Mouse (Mus musculus): Measurements from ENCODE around the gene Gnat2. TPM values are rescaled to one million over a fixed set of nuclear protein-coding genes. Genes with fewer than 3 reads are reported as not detected.

Gene Gnat2
- polyA plus RNA-seq, 1 experiment from 2014 or later: 1.6 TPM

GRCm38 (mm10) chr3:108070295-108071293, 22.0 kb upstream of the Gnat2 start:
- H3K9me3 ChIP-seq (replicated peaks): no peaks in the 10 kb centered on the region
- no peak overlapping the region for H3K27ac ChIP-seq
- peaks cover 33% of the 10 kb centered on the region for H3K36me3 ChIP-seq
- peak; percentile 68 for DNase-seq (ENCODE audit: low spot score)
- peaks cover 13% of the 10 kb centered on the region; the same call in 1 of the 2 replicates for H3K4me1 ChIP-seq
- H3K27me3 ChIP-seq (ENCODE audit: low read depth, poor library complexity, severe bottlenecking): no peaks in the 10 kb centered on the region
- WGBS: 68% methylated on average over 10 of the region's 10 CpGs
- no peak overlapping the region for H3K4me3 ChIP-seq

GRCm38 (mm10) chr3:108072983-108073569, 19.5 kb upstream of the Gnat2 start:
- H3K4me1 ChIP-seq: peaks cover 13% of the 10 kb centered on the region; the same call in 1 of the 2 replicates
- H3K36me3 ChIP-seq: peaks cover 58% of the 10 kb centered on the region
- H3K9me3 ChIP-seq (replicated peaks): no peaks in the 10 kb centered on the region
- no peaks in the 10 kb centered on the region for H3K27me3 ChIP-seq (ENCODE audit: low read depth, poor library complexity, severe bottlenecking)
- DNase-seq (ENCODE audit: low spot score): no peak
- H3K4me3 ChIP-seq: no peak overlapping the region
- WGBS: 85% methylated on average over 10 of the region's 10 CpGs
- no peak overlapping the region for H3K27ac ChIP-seq

GRCm38 (mm10) chr3:108076836-108077235, 15.8 kb upstream of the Gnat2 start:
- Histone ChIP-seq H3K4me1 (peaks cover 16% of the 10 kb centered on the region), H3K36me3 (peaks cover 87% of the 10 kb centered on the region), H3K27me3 (ENCODE audit: low read depth, poor library complexity, severe bottlenecking) (no peaks in the 10 kb centered on the region), H3K27ac (no peak overlapping the region), H3K4me3 (no peak overlapping the region), H3K9me3 (replicated peaks) (no peaks in the 10 kb centered on the region)
- DNase-seq (ENCODE audit: low spot score): no peak
- WGBS: 92% methylated on average over 9 of the region's 9 CpGs

GRCm38 (mm10) chr3:108081681-108082080, 10.9 kb upstream of the Gnat2 start:
- Histone ChIP-seq H3K27ac (peak overlapping the region; percentile 61), H3K36me3 (peaks cover 44% of the 10 kb centered on the region), H3K4me1 (peaks cover 59% of the 10 kb centered on the region), H3K9me3 (replicated peaks) (no peaks in the 10 kb centered on the region), H3K4me3 (no peak overlapping the region), H3K27me3 (ENCODE audit: low read depth, poor library complexity, severe bottlenecking) (no peaks in the 10 kb centered on the region)
- WGBS: 71% methylated on average over 4 of the region's 4 CpGs
- DNase-seq (ENCODE audit: low spot score): no peak

GRCm38 (mm10) chr3:108082251-108082875, 10.2 kb upstream of the Gnat2 start:
- 63% methylated on average over 1 of the region's 1 CpGs for WGBS
- no peak for DNase-seq (ENCODE audit: low spot score)

GRCm38 (mm10) chr3:108083161-108083560, 9.4 kb upstream of the Gnat2 start:
- H3K4me1 ChIP-seq: peaks cover 72% of the 10 kb centered on the region

More at GRCm38 (mm10) chr3:108082251-108082875, 10.2 kb upstream of the Gnat2 start:
- H3K4me1 ChIP-seq: peaks cover 66% of the 10 kb centered on the region
- H3K9me3 ChIP-seq (replicated peaks): no peaks in the 10 kb centered on the region
- H3K4me3 ChIP-seq: peak overlapping the region; percentile 0; the same call in 1 of the 2 replicates
- H3K36me3 ChIP-seq: peaks cover 37% of the 10 kb centered on the region
- no peaks in the 10 kb centered on the region for H3K27me3 ChIP-seq (ENCODE audit: low read depth, poor library complexity, severe bottlenecking)
- H3K27ac ChIP-seq: peak overlapping the region; percentile 61

GRCm38 (mm10) chr3:108083904-108084407, 8.6 kb upstream of the Gnat2 start:
- Histone ChIP-seq H3K4me3 (peak overlapping the region; percentile 87; the same call in 1 of the 2 replicates), H3K4me1 (peaks cover 80% of the 10 kb centered on the region), H3K36me3 (peaks cover 22% of the 10 kb centered on the region), H3K27me3 (ENCODE audit: low read depth, poor library complexity, severe bottlenecking) (no peaks in the 10 kb centered on the region), H3K27ac (no peak overlapping the region), H3K9me3 (replicated peaks) (no peaks in the 10 kb centered on the region)
- DNase-seq (ENCODE audit: low spot score): no peak
- 81% methylated on average over 4 of the region's 4 CpGs for WGBS

More at GRCm38 (mm10) chr3:108083161-108083560, 9.4 kb upstream of the Gnat2 start:
- 37% methylated on average over 2 of the region's 2 CpGs for WGBS
- Histone ChIP-seq H3K36me3 (peaks cover 29% of the 10 kb centered on the region), H3K4me3 (no peak overlapping the region), H3K27ac (peak overlapping the region; percentile 44; the same call in 1 of the 2 replicates), H3K9me3 (replicated peaks) (no peaks in the 10 kb centered on the region), H3K27me3 (ENCODE audit: low read depth, poor library complexity, severe bottlenecking) (no peaks in the 10 kb centered on the region)
- DNase-seq (ENCODE audit: low spot score): no peak

- Histone ChIP-seq H3K9me3 (replicated peaks) (no peaks in the 10 kb centered on the region), H3K27ac (peak overlapping the region; percentile 92), H3K27me3 (ENCODE audit: low read depth, poor library complexity, severe bottlenecking) (no peaks in the 10 kb centered on the region), H3K36me3 (peaks cover 13% of the 10 kb centered on the region), H3K4me3 (peak overlapping the region; percentile 87), H3K4me1 (peaks cover 87% of the 10 kb centered on the region)
- 18% methylated on average over 13 of the region's 13 CpGs for WGBS
- no peak for DNase-seq (ENCODE audit: low spot score)
These were observed 7.8 kb upstream of the Gnat2 start for GRCm38 (mm10) chr3:108084767-108085270.

GRCm38 (mm10) chr3:108085281-108085720, 7.3 kb upstream of the Gnat2 start:
- no peaks in the 10 kb centered on the region for H3K9me3 ChIP-seq (replicated peaks)
- DNase-seq (ENCODE audit: low spot score): peak; percentile 91
- H3K4me3 ChIP-seq: peak overlapping the region; percentile 87
- peaks cover 89% of the 10 kb centered on the region for H3K4me1 ChIP-seq
- WGBS: under 1% methylated on average over 14 of the region's 14 CpGs
- no peaks in the 10 kb centered on the region for H3K27me3 ChIP-seq (ENCODE audit: low read depth, poor library complexity, severe bottlenecking)
- peak overlapping the region; percentile 92 for H3K27ac ChIP-seq
- peaks cover 9% of the 10 kb centered on the region for H3K36me3 ChIP-seq

- no peaks in the 10 kb centered on the region for H3K9me3 ChIP-seq (replicated peaks)
- H3K4me1 ChIP-seq: peaks cover 85% of the 10 kb centered on the region
- peak overlapping the region; percentile 92 for H3K27ac ChIP-seq
- peak; percentile 58 for DNase-seq (ENCODE audit: low spot score)
- no peaks in the 10 kb centered on the region for H3K27me3 ChIP-seq (ENCODE audit: low read depth, poor library complexity, severe bottlenecking)
- WGBS: under 1% methylated on average over 31 of the region's 31 CpGs
- peaks cover 3% of the 10 kb centered on the region for H3K36me3 ChIP-seq
- H3K4me3 ChIP-seq: peak overlapping the region; percentile 87
These were observed 6.7 kb upstream of the Gnat2 start for GRCm38 (mm10) chr3:108085721-108086469.

GRCm38 (mm10) chr3:108086470-108086979, 6.1 kb upstream of the Gnat2 start, which contains the start of gene Ampd2:
Ampd2 (minus strand) TSS chr3:108086651.
- peak; percentile 92 for DNase-seq (ENCODE audit: low spot score)
- no peaks in the 10 kb centered on the region for H3K36me3 ChIP-seq
- peaks cover 80% of the 10 kb centered on the region for H3K4me1 ChIP-seq
- peak within 1 kb of the TSS; percentile 92 for H3K27ac ChIP-seq
- peak within 1 kb of the TSS; percentile 87 for H3K4me3 ChIP-seq
- no peaks in the 10 kb centered on the region for H3K9me3 ChIP-seq (replicated peaks)
- no peaks in the 10 kb centered on the region for H3K27me3 ChIP-seq (ENCODE audit: low read depth, poor library complexity, severe bottlenecking)
- under 1% methylated on average over 29 of the region's 29 CpGs for WGBS
